Mouse (Mus musculus): ENCODE data around the gene Nqo1. TPM values are rescaled to one million over a fixed set of nuclear protein-coding genes. Genes with fewer than 3 reads are reported as not detected.

Nqo1 gene
- polyA plus RNA-seq, 1 experiment from 2014 or later: 5.1 TPM

DNA sequence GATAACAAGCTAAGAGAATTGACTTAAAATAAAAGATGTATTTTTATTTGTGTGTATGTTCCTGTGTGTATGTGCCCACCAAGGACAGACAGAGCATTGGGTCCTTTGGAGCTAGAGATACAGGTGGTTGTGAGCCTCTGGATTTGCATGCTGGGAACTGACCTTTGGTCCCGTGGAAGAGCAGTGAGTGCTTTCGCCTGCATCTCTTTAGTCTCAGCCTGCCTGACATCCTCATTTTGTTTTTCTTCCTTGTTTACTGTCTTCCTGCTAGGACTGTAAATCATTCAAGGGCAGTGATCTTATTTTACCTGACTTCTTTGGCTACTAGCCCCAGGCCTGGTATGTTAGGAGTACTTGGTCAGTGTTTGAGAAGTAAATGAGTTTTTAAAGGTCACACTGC lies 34.7 kb upstream of the Nqo1 start:
- Histone ChIP-seq H3K27ac (ENCODE audit: low read depth, low read length) (no peak overlapping the region), H3K9me3 (replicated peaks; ENCODE audit: control insufficient read depth, low read length) (no peaks in the 10 kb centered on the region), H3K27me3 (replicated peaks; ENCODE audit: control insufficient read depth, insufficient read depth, low read length) (no peaks in the 10 kb centered on the region), H3K4me2 (ENCODE audit: low read length) (no peak overlapping the region), H3K36me3 (ENCODE audit: control insufficient read depth, insufficient read depth, low read length) (no peaks in the 10 kb centered on the region), H3K4me1 (ENCODE audit: control insufficient read depth, insufficient read depth, low read length) (peaks cover 9% of the 10 kb centered on the region; the same call in 1 of the 2 replicates), H3K9ac (ENCODE audit: low read length) (no peak overlapping the region), H3K4me3 (ENCODE audit: low read depth, low read length) (no peak overlapping the region)
- WGBS: 80% methylated on average over 2 of the region's 2 CpGs
- no peak for ATAC-seq
- DNase-seq (ENCODE audit: low spot score): no peak

DNA sequence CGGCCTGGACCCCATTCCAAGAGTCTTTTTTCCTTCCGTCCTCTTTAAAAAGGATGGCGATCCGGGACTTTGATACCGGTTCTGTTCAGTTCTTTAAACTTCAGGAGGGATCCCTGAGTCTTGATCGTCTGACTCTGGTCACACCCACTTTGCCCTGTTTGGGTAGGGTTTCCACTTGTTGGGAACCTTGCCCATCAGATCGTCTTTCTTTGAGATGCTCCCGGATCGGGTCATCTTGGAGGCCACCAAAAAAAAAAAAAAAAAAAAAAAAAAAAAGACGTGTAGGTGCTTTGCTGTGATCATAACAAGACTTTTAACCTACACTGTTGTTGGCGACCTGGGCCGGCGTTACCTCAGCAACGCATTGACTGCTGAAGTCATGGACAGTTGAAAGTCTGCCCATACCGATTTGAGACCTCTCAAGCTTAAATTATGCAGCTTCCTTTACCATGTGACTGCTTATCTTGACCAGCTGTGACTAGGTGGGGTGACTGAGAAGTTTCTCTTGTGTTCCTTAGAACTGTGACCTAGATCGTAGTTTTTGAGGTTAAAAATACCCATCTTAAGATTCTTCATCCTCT lies 33.9 kb upstream of the Nqo1 start:
- H3K4me1 ChIP-seq (ENCODE audit: control insufficient read depth, insufficient read depth, low read length): peaks cover 9% of the 10 kb centered on the region; the same call in 1 of the 2 replicates
- 9% methylated on average over 16 of the region's 16 CpGs for WGBS
- no peaks in the 10 kb centered on the region for H3K9me3 ChIP-seq (replicated peaks; ENCODE audit: control insufficient read depth, low read length)
- peak overlapping the region; percentile 81 for H3K4me3 ChIP-seq (ENCODE audit: low read depth, low read length)
- peak overlapping the region; percentile 88; the same call in 1 of the 2 replicates for H3K27ac ChIP-seq (ENCODE audit: low read depth, low read length)
- no peaks in the 10 kb centered on the region for H3K36me3 ChIP-seq (ENCODE audit: control insufficient read depth, insufficient read depth, low read length)
- DNase-seq (ENCODE audit: low spot score): no peak
- no peaks in the 10 kb centered on the region for H3K27me3 ChIP-seq (replicated peaks; ENCODE audit: control insufficient read depth, insufficient read depth, low read length)
- H3K4me2 ChIP-seq (ENCODE audit: low read length): peak overlapping the region; percentile 72
- peak overlapping the region; percentile 84 for H3K9ac ChIP-seq (ENCODE audit: low read length)
- ATAC-seq: peak; percentile 27

DNA sequence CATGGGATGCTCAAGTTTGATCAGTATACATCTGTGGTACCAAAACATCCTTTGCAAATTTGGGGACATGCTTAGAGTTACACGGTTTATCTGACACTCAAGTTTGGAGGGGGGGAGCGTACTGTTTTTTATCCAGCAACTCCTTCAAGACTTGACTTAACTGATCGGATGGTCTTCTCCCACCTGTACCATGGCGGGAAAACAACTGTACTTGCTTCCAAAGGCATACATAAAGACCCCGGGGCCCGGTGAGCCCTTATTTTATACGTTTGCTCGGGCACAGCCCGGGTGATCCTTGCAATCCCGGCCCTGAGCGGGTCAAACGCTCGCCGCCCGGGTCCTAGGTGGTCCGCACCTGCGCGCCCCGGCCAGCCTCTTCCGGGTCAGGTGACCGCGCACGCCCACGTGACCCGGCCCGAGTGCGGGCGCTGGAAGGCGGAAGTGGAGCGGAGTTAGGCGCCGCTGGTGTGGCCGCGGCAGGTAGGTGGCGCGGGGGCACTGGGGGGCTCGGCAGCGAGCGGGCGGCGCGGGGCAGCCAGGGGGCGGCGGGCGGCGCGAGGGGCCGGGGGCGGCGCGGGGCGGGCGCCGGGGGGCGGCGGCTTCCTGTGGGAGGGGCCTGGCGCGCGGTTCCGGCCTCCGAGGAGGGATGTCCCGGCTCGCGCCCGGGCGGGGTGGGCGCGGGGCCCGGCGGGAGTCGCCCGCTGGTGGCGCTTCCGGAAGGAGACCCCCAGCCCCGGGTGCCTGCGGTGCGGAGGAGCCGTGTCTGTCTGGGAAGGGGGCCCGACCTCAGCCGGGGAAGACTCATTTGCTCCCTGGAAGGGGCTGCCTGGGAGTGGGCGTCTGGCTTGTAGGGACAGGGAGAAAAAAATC lies 33.2 kb upstream of the Nqo1 start, which contains the start of gene Wwp2:
Gene Wwp2 (plus strand): TSS at position 404 of the 870 bp plus-strand sequence.
- ATAC-seq: peak; percentile 92

DNA sequence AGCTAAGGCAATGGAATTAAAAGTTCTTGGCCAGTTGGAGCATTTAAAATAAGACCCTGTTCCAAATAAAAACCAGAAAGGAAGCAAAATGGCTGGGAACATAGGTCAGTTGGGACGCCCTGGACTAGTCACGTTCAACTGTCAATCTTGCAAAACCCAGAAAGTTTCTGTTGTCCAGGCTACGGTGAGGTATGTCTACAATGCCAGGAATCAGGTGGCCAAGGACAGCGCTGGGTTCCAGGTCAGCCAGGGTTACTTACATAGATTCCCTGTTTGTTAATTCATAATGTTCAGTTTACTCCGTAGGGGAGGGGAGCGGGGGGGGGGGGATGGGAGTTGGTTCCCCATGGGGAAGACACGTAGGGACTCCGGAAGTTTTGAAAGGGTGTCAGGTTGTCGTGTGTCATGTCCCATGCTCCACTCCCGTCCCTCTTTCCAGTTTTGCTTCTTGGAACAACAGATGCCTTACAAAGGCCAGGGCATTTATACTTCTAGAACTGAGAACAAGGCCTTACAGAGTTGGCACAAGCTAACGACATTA lies 32.5 kb upstream of the Nqo1 start:
- ATAC-seq (no peak), DNase-seq (ENCODE audit: low spot score) (no peak)
- H3K36me3 ChIP-seq (ENCODE audit: control insufficient read depth, insufficient read depth, low read length): no peaks in the 10 kb centered on the region
- 30% methylated on average over 11 of the region's 11 CpGs for WGBS
- H3K4me3 ChIP-seq (ENCODE audit: low read depth, low read length): peak overlapping the region; percentile 81
- H3K4me1 ChIP-seq (ENCODE audit: control insufficient read depth, insufficient read depth, low read length): peaks cover 9% of the 10 kb centered on the region; the same call in 1 of the 2 replicates
- H3K27me3 ChIP-seq (replicated peaks; ENCODE audit: control insufficient read depth, insufficient read depth, low read length): no peaks in the 10 kb centered on the region
- peak overlapping the region; percentile 84 for H3K9ac ChIP-seq (ENCODE audit: low read length)
- no peak overlapping the region for H3K27ac ChIP-seq (ENCODE audit: low read depth, low read length)
- peak overlapping the region; percentile 72 for H3K4me2 ChIP-seq (ENCODE audit: low read length)
- no peaks in the 10 kb centered on the region for H3K9me3 ChIP-seq (replicated peaks; ENCODE audit: control insufficient read depth, low read length)

More for the DNA sequence above, 33.2 kb upstream of the Nqo1 start, which contains the start of gene Wwp2:
- H3K9me3 ChIP-seq (replicated peaks; ENCODE audit: control insufficient read depth, low read length): no peaks in the 10 kb centered on the region
- no peaks in the 10 kb centered on the region for H3K27me3 ChIP-seq (replicated peaks; ENCODE audit: control insufficient read depth, insufficient read depth, low read length)
- no peaks in the 10 kb centered on the region for H3K36me3 ChIP-seq (ENCODE audit: control insufficient read depth, insufficient read depth, low read length)
- peaks cover 9% of the 10 kb centered on the region; the same call in 1 of the 2 replicates for H3K4me1 ChIP-seq (ENCODE audit: control insufficient read depth, insufficient read depth, low read length)
- WGBS: under 1% methylated on average over 48 of the region's 81 CpGs
- peak within 1 kb of the TSS; percentile 88 for H3K27ac ChIP-seq (ENCODE audit: low read depth, low read length)
- peak; percentile 81 for DNase-seq (ENCODE audit: low spot score)
- peak within 1 kb of the TSS; percentile 81 for H3K4me3 ChIP-seq (ENCODE audit: low read depth, low read length)
- H3K4me2 ChIP-seq (ENCODE audit: low read length): peak within 1 kb of the TSS; percentile 72
- H3K9ac ChIP-seq (ENCODE audit: low read length): peak within 1 kb of the TSS; percentile 84

DNA sequence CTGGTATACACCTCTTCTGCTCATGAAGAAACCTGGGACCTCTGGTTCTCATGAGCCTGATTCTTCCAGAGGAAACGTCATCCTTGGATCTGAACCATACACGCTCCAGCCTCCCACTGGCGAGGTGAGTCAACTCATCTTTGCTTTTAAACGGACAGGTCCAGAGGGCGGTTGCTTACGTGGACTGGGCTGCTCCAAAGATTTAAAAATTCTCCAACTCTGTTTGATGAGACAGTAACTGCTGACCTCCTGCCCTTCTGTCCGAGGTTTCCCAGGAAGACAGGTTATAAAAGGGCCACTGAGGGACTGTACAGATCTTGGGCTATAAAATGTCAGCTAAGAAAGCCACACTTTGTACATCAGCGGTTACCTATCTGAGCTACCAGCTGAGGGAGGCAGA lies 27.8 kb upstream of the Nqo1 start:
- no peak overlapping the region for H3K9ac ChIP-seq (ENCODE audit: low read length)
- no peak overlapping the region for H3K27ac ChIP-seq (ENCODE audit: low read depth, low read length)
- no peak for ATAC-seq
- H3K4me3 ChIP-seq (ENCODE audit: low read depth, low read length): no peak overlapping the region
- H3K27me3 ChIP-seq (replicated peaks; ENCODE audit: control insufficient read depth, insufficient read depth, low read length): no peaks in the 10 kb centered on the region
- H3K4me2 ChIP-seq (ENCODE audit: low read length): no peak overlapping the region
- H3K9me3 ChIP-seq (replicated peaks; ENCODE audit: control insufficient read depth, low read length): no peaks in the 10 kb centered on the region
- DNase-seq (ENCODE audit: low spot score): no peak
- peaks cover 5% of the 10 kb centered on the region; the same call in 1 of the 2 replicates for H3K4me1 ChIP-seq (ENCODE audit: control insufficient read depth, insufficient read depth, low read length)
- no peaks in the 10 kb centered on the region for H3K36me3 ChIP-seq (ENCODE audit: control insufficient read depth, insufficient read depth, low read length)
- WGBS: 86% methylated on average over 8 of the region's 8 CpGs

DNA sequence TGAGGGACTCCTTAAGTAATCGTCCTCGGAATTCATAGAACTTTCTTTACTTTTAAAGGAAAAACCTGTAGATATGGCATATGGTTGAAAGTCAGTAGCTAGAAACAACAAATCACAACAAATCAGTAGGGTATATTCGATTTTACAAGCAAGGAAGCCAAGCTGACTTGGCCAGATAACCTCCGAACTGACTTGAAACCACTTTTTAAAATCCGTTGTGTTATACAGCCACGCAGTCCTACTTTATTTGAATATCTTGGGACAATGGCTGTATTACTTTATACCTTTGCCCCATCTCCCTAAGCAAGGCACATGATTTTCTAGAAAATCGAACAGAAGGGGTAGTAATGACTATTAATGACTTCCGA lies 22.2 kb upstream of the Nqo1 start:
- 45% methylated on average over 8 of the region's 8 CpGs for WGBS
- H3K27me3 ChIP-seq (replicated peaks; ENCODE audit: control insufficient read depth, insufficient read depth, low read length): no peaks in the 10 kb centered on the region
- H3K9me3 ChIP-seq (replicated peaks; ENCODE audit: control insufficient read depth, low read length): no peaks in the 10 kb centered on the region
- H3K4me2 ChIP-seq (ENCODE audit: low read length): no peak overlapping the region
- DNase-seq (ENCODE audit: low spot score) (no peak), ATAC-seq (peak; percentile 2; the same call in 1 of the 2 replicates)
- no peak overlapping the region for H3K4me3 ChIP-seq (ENCODE audit: low read depth, low read length)
- H3K4me1 ChIP-seq (ENCODE audit: control insufficient read depth, insufficient read depth, low read length): peaks cover 6% of the 10 kb centered on the region
- H3K36me3 ChIP-seq (ENCODE audit: control insufficient read depth, insufficient read depth, low read length): peaks cover 23% of the 10 kb centered on the region
- no peak overlapping the region for H3K9ac ChIP-seq (ENCODE audit: low read length)
- no peak overlapping the region for H3K27ac ChIP-seq (ENCODE audit: low read depth, low read length)

DNA sequence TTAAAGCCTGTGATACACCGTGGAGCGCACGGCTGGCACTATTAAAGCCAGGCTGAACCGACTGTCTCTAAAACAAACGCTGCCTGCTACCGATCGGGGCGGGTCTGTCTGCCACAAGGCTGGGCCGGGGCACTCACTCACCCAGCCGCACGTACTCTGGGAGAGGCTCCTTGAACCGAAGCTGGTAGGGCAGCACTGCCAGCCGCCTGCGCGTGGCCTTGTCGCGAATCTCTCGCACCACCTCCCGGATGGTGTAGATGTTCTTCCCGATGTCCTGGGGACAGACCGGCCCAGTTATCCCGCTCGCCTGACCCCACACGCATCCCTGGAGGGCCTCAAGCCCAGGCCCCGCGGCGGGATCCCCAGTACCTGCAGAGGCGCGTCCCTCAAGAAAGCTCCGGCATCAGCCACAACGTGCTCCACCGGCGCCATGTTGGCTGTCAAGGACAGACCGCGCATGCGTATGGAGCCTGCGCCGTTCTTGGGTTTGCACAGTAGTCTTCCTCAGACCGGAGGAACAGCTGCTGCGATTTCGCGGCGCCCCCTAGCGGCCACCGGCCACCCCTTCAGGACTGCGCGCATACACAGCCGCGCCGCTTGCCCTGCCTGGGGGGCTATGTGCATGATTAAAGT lies 21.7 kb upstream of the Nqo1 start, which contains the start of gene Nob1:
Gene Nob1 (minus strand): TSS at position 455 of the 633 bp plus-strand sequence.
- Histone ChIP-seq H3K36me3 (ENCODE audit: control insufficient read depth, insufficient read depth, low read length) (peaks cover 28% of the 10 kb centered on the region), H3K9ac (ENCODE audit: low read length) (peak within 1 kb of the TSS; percentile 85), H3K4me3 (ENCODE audit: low read depth, low read length) (peak within 1 kb of the TSS; percentile 75), H3K4me1 (ENCODE audit: control insufficient read depth, insufficient read depth, low read length) (peaks cover 6% of the 10 kb centered on the region), H3K27ac (ENCODE audit: low read depth, low read length) (peak within 1 kb of the TSS; percentile 55; the same call in 1 of the 2 replicates), H3K27me3 (replicated peaks; ENCODE audit: control insufficient read depth, insufficient read depth, low read length) (no peaks in the 10 kb centered on the region), H3K4me2 (ENCODE audit: low read length) (peak within 1 kb of the TSS; percentile 71), H3K9me3 (replicated peaks; ENCODE audit: control insufficient read depth, low read length) (no peaks in the 10 kb centered on the region)
- ATAC-seq: peak; percentile 100
- peak; percentile 99 for DNase-seq (ENCODE audit: low spot score)
- under 1% methylated on average over 50 of the region's 50 CpGs for WGBS

DNA sequence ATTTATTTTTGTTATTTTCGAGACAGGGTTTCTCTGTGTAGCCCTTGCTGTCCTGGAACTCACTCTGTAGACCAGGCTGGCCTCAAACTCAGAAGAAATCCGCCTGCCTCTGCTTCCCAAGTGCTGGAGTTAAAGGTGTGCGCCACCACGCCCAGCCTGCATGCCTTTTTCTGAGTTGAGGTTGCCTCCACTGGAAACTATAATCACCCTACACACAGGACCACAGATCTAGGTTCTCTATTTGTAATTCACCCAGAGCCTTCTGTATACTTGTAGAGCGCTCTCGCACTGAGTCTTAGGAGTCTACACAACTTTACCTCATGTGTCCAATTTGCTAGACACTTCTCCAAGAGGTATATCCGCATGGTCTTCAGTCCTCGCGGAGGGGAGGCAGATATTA lies 21.2 kb upstream of the Nqo1 start:
- H3K9ac ChIP-seq (ENCODE audit: low read length): peak overlapping the region; percentile 85
- peaks cover 33% of the 10 kb centered on the region for H3K36me3 ChIP-seq (ENCODE audit: control insufficient read depth, insufficient read depth, low read length)
- H3K9me3 ChIP-seq (replicated peaks; ENCODE audit: control insufficient read depth, low read length): no peaks in the 10 kb centered on the region
- no peaks in the 10 kb centered on the region for H3K27me3 ChIP-seq (replicated peaks; ENCODE audit: control insufficient read depth, insufficient read depth, low read length)
- peak overlapping the region; percentile 71 for H3K4me2 ChIP-seq (ENCODE audit: low read length)
- 30% methylated on average over 9 of the region's 9 CpGs for WGBS
- ATAC-seq (no peak; the same call in 1 of the 2 replicates), DNase-seq (ENCODE audit: low spot score) (no peak)
- peak overlapping the region; percentile 75 for H3K4me3 ChIP-seq (ENCODE audit: low read depth, low read length)
- H3K4me1 ChIP-seq (ENCODE audit: control insufficient read depth, insufficient read depth, low read length): peaks cover 6% of the 10 kb centered on the region
- H3K27ac ChIP-seq (ENCODE audit: low read depth, low read length): no peak overlapping the region

All from forebrain, embryonic 14.5 days (tissue).